Mouse (Mus musculus) left cerebral cortex, adult 2 months (tissue): ENCODE results near the gene Ppp1r10. TPM values are rescaled to one million over a fixed set of nuclear protein-coding genes. Genes with fewer than 3 reads are reported as not detected.

Experiments used
- DNase-seq, 2 experiments: peaks; one replicate each; pipeline ENCODE4 v3.0.0; 2021 to 2022; ENCODE audit warnings: low spot score in 2 of 2, mixed read lengths in 1 of 2; ENCODE audit errors: extremely low spot score in 1 of 2
- H3K27ac ChIP-seq: fragments of 200-600 bp; 2 replicates; pipeline ENCODE4 v1.8.1; 2022
- H3K4me3 ChIP-seq: fragments of 200-600 bp; 2 replicates; pipeline ENCODE4 v1.8.1; 2022
- CTCF ChIP-seq: fragments of 200-600 bp; IDR thresholded peaks from 2 replicates; pipeline ENCODE4 v1.8.1; 2022; ENCODE audit warnings: antibody characterized with exemption, mild to moderate bottlenecking, moderate library complexity
- intact Hi-C: fragments of 180-260 bp; cut with DNase I; formaldehyde crosslinking; loops from one replicate; pipeline ENCODE4 v1.15.1; 2025
- microRNA-seq, 2 experiments: library from miRNA; unstranded; fragments of <30 nt; microRNA quantifications; one replicate each; pipeline ENCODE4 v1.2.0; 2021
- total RNA-seq, 2 experiments: library from RNA; stranded (reverse); gene quantifications; 2 replicates each; pipeline ENCODE4 v1.2.3; 2021

Gene Ppp1r10
- total RNA-seq, 2 experiments from 2014 or later = 68.8 to 70.6 TPM

DNA sequence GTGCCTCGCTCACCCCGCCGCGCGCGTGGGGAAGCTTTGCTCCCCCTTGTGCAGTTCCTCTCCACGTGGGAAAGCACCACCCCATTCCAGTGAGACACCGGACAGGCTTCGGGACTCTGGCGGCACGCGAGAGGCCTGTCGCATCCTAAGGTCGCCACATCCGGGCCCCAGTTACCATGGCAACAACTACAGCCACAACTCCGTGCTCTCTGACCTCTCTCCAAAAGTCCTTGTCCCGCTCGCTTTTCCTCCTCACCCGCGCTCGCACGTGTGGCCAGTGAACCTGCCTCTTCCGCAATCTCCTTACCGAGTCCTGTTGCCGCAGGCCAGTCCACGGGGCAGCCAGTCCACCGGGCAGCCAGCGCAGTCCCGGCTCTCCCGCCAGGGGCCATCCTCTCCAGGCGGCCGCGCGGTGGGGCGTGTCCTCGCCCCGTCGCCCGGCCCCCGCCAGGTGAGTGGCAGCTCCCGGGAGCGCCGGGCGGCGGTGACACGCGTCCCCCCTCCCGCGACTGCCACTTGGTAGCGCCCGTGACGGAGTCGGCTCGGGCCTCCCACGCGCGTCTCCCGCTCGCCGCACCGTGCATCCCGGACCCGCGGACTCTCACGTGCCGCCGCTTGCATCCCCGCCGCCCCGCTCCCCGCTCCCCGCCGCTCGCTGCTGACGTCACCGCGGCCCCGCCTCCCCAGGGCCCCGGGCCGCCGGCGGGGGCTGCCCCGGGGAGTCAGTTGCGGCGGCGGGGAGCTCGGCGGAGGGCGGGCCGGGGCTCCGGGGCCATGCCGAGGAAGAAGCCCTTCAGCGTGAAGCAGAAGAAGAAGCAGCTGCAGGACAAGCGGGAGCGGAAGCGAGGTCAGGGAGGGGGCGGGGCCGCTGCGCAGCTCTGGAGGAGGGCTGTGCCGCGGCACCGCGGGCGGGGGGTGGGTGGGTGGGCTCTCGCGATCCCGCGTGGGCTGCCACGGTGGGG, 63.4 kb downstream of the Ppp1r10 start, which contains the start of the genes Gnl1 and Prr3:
Gene Gnl1 (plus strand): TSS at position 451 of the 962 bp plus-strand sequence.
Gene Prr3 (minus strand): TSS at position 836 of the 962 bp plus-strand sequence.
- TF ChIP-seq CTCF = peak; percentile 24
- Histone ChIP-seq H3K27ac (peak within 1 kb of the TSS; percentile 95), H3K4me3 (peak within 1 kb of the TSS; percentile 79)
- peak; percentile 92 to 93 for DNase-seq
- intact Hi-C loops = loop anchor here (1.0 kb wide), 1 partner anchor 9 kb away; no protein-coding TSS in a partner anchor

DNA sequence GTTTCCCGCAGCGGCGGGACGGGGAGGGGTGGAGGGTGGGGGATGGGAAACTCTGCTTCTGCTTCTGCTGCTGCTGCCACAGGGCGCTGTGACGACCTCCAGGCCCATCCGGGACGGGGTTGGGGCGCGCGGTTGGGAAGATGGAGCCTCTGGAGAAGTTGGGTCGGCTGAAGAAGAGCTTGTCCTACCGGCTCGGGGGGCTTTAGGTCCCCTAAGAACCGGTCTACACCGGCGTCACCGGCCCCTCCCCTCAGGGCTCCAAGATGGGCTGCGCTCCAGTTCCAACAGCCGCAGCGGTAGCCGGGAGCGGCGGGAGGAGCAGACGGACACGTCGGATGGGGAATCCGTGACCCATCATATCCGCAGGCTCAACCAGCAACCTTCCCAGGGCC, 64.1 kb downstream of the Ppp1r10 start:
- peak; percentile 60 to 62 for DNase-seq
- Histone ChIP-seq H3K27ac (peak overlapping the region; percentile 95), H3K4me3 (peak overlapping the region; percentile 79)
- no peak for TF ChIP-seq CTCF
- intact Hi-C loops = no loop called here

DNA sequence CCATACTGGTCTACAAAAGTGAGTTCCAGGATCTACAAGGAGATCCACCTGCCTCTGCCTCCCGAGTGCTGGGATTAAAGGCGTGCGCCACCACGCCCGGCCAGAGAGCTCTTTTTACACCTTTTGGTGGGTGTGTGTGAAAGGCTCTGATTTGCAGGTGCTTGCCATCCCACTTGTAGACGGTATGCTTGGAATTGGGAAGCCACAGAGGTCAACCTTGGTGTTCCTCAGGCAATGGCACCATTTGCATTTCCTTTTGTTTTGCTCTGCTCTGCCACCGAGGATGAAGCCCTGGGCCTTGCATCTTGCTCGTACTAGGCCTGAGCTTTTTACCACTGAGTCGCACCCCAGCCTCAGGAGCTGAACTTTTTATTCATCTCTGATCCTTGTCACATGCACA, 65.5 kb downstream of the Ppp1r10 start:
- no peak overlapping the region for H3K4me3 ChIP-seq
- DNase-seq = no peak
- TF ChIP-seq CTCF = no peak
- H3K27ac ChIP-seq = no peak overlapping the region
- intact Hi-C loops = no loop called here

Small RNAs within 50 kb of the gene (microRNA-seq; reads per million reads assigned to microRNA genes)
- gene Gm28033 (0.24 to 0.73 reads per million in 2 experiments), gene Mir1894 (0.24 to 0.49 reads per million in 2 experiments), gene Mir877 (312 to 429 reads per million in 2 experiments)

Other genes starting within 250 kb of the Ppp1r10 start
- 10 to 100 TPM; 33.2 to 42.6 TPM for gene Vars2, start 248.8 kb upstream of the Ppp1r10 start, total RNA-seq
- gene Gtf2h4, start 242.7 kb upstream of the Ppp1r10 start, total RNA-seq = 10 to 100 TPM; 34.5 to 35.9 TPM
- gene Ddr1, start 211.8 kb upstream of the Ppp1r10 start, total RNA-seq = 10 to 100 TPM; 47.2 to 47.8 TPM
- 10 to 100 TPM; 14.7 to 17.5 TPM for gene Ier3, start 94.8 kb upstream of the Ppp1r10 start, total RNA-seq
- gene Flot1, start 93.2 kb upstream of the Ppp1r10 start, total RNA-seq = 100 to 1,000 TPM; 137 to 144 TPM
- gene Tubb5, start 78.1 kb upstream of the Ppp1r10 start, total RNA-seq = 100 to 1,000 TPM; 417 to 433 TPM
- gene Mdc1, start 74.9 kb upstream of the Ppp1r10 start, total RNA-seq = 10 to 100 TPM; 14.6 to 17.8 TPM
- 1 to 10 TPM; 2.1 to 4.1 TPM for gene Nrm, start 55.1 kb upstream of the Ppp1r10 start, total RNA-seq
- 10 to 100 TPM in 1 of 2 experiments, 1 to 10 TPM in 1; 8.5 to 10.8 TPM for gene Ppp1r18, start 50.8 kb upstream of the Ppp1r10 start, total RNA-seq
- 10 to 100 TPM; 30.0 to 39.7 TPM for gene Dhx16, start 36.6 kb upstream of the Ppp1r10 start, total RNA-seq
- gene 2310061I04Rik, start 19.0 kb upstream of the Ppp1r10 start, total RNA-seq = 10 to 100 TPM; 58.9 to 59.3 TPM
- gene Atat1, start 6.4 kb upstream of the Ppp1r10 start, total RNA-seq = 10 to 100 TPM; 51.8 to 63.6 TPM
- gene Mrps18b, start within 50 bp of the Ppp1r10 start, total RNA-seq = 10 to 100 TPM; 38.0 to 44.3 TPM
- gene Abcf1, start 53.3 kb downstream of the Ppp1r10 start, total RNA-seq = 10 to 100 TPM; 70.4 to 72.6 TPM
- gene Gnl1, start 63.4 kb downstream of the Ppp1r10 start, total RNA-seq = 100 to 1,000 TPM; 186 TPM
- 10 to 100 TPM; 40.8 to 43.9 TPM for gene Prr3, start 63.8 kb downstream of the Ppp1r10 start, total RNA-seq
- gene H2-T24, start 104.1 kb downstream of the Ppp1r10 start, total RNA-seq = 1 to 10 TPM; 1.1 to 2.5 TPM
- gene H2-T23, start 116.4 kb downstream of the Ppp1r10 start, total RNA-seq = 10 to 100 TPM; 13.6 to 17.2 TPM
- gene H2-T22, start 126.3 kb downstream of the Ppp1r10 start, total RNA-seq = 10 to 100 TPM; 13.7 to 14.8 TPM
- gene Gm6034, start 126.5 kb downstream of the Ppp1r10 start, total RNA-seq = not detected
- gene Gm11127, start 141.9 kb downstream of the Ppp1r10 start, total RNA-seq = 1 to 10 TPM; 1.1 to 1.5 TPM
- gene Gm19684, start 205.2 kb downstream of the Ppp1r10 start, total RNA-seq = not detected
- gene Gm7030, start 213.0 kb downstream of the Ppp1r10 start, total RNA-seq = not detected